Mouse (Mus musculus) central nervous system, embryonic 14 days (tissue): ENCODE measurements around the gene Il25. TPM values are rescaled to one million over a fixed set of nuclear protein-coding genes. Genes with fewer than 3 reads are reported as not detected.

Experiments used
- polyA plus RNA-seq: library from polyadenylated mRNA; depleted of rRNA; stranded (reverse); fragments of >200 nt; gene quantifications from 2 replicates; pipeline ENCODE4 v1.2.3, GENCODE M21; 2012; rRNA removed

Il25 gene
- 0.35 and 0.47 TPM in 2 replicates for polyA plus RNA-seq

DNA sequence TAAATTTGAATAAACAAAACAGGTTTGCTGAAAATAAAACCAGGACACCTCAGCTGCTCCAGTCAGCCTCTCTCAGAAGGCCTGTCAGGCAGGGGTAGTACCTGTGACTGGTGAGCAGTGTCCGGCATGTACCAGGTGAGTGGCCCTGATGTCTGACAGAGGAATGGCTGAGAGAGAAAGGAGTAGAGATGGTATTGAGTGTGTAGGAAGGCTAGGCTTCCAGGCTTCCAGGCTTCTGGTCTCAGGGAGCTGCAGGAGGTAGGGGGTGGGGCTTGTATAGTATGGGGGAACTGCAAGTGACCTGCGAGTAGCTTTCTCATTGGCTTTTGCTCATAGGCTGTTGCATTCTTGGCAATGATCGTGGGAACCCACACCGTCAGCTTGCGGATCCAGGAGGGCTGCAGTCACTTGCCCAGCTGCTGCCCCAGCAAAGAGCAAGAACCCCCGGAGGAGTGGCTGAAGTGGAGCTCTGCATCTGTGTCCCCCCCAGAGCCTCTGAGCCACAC, at the start of gene Il25:
Il25 (plus strand) TSS at position 51 of the 506 bp plus-strand sequence.

GRCm38 (mm10) chr14:54883154-54884021, 49.1 kb upstream of the Il25 start, which contains the start of the genes Bcl2l2 and Gm20521:
Gene Bcl2l2, plus strand, starts transcription at chr14:54883377.
Gene Gm20521, plus strand, starts transcription at chr14:54883441.

GRCm38 (mm10) chr14:54892200-54892599, 40.3 kb upstream of the Il25 start, which contains the start of gene Pabpn1:
Gene Pabpn1, plus strand, starts transcription at chr14:54892500.

DNA sequence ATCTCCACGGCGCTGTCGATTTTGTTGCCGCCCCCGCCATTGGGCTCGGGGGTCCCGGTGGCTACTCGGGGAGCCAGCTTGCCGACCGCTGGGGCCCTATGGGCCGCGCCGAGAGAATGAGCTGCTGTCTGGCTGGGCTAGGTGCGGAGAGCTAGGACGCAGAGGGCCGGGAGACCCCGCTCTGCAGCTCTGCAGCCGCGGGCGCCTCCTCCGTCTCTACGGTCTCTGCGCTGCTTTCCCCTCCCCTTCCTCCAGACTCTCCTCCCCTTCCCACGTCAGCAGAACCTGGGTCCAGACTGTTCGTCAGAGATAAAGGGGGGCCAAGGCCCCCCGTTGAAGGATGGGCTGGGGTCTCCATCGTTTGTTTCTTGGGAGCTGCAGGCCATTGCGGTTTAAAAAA, 19.6 kb upstream of the Il25 start, which contains the start of gene Slc22a17:
Slc22a17 (minus strand) TSS at position 247 of the 400 bp plus-strand sequence.

GRCm38 (mm10) chr14:54925349-54926342, 6.8 kb upstream of the Il25 start, which contains the start of gene Efs:
Gene Efs, minus strand, starts transcription at chr14:54926126.

GRCm38 (mm10) chr14:54935904-54936830, 3.7 kb downstream of the Il25 start, which contains the start of gene Cmtm5:
Gene Cmtm5, plus strand, starts transcription at chr14:54936261.

DNA sequence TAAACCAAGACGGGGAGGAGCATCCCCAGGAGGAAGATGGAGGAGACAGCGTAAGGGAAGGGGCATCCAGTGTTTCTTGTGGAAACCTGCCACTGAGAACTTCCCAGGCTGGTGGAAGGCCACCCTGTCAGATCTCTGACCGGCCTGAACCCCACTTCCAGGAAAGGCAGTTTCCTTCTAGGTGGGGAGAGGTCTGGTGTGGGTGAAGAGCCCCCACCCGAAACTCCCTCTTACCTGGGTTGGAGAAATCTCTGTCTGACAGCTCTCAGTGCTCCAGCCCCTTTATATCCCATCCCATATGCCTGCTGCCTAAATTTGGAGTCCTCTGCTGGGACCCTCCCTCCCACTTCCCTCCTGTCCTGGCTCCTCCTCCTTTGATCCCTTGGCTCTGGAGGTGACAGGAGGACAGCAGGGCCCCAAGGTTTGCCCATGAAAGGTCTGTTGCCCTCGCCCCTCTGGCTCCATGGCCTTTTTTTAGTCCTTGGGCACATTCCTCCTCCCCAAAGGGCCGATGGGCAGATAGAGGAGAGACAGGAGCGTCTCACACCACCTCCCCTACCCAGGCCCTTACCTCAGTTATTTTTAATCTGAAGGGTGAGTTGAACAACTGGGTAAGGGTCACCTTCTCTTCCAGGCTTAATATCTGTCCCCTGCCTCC, 34.0 kb downstream of the Il25 start, which contains the start of gene Myh6:
Myh6 (minus strand) TSS at position 608 of the 658 bp plus-strand sequence.

GRCm38 (mm10) chr14:54976633-54977032, 44.1 kb downstream of the Il25 start, which contains the start of gene Gm17428:
Gene Gm17428, plus strand, starts transcription at chr14:54976933.

Other genes with a start within 250 kb of the Il25 start
- 70.3 and 72.1 TPM in 2 replicates for gene 1700123O20Rik, start 246.5 kb upstream of the Il25 start, polyA plus RNA-seq
- 356 and 358 TPM in 2 replicates for gene Acin1, start 245.8 kb upstream of the Il25 start, polyA plus RNA-seq
- gene Gm29776, start 233.9 kb upstream of the Il25 start, polyA plus RNA-seq, result 0.09 and 0.20 TPM in 2 replicates
- gene Cebpe, start 220.5 kb upstream of the Il25 start, polyA plus RNA-seq, result 0.16 and 0.17 TPM in 2 replicates
- 9.6 and 9.9 TPM in 2 replicates for gene Slc7a8, start 150.7 kb upstream of the Il25 start, polyA plus RNA-seq
- gene Rnf212b, start 118.6 kb upstream of the Il25 start, polyA plus RNA-seq, result not detected in 2 replicates
- 8.5 and 9.0 TPM in 2 replicates for gene Homez, start 61.7 kb upstream of the Il25 start, polyA plus RNA-seq
- 14.7 and 18.0 TPM in 2 replicates for gene Ppp1r3e, start 55.1 kb upstream of the Il25 start, polyA plus RNA-seq
- gene Bcl2l2, start 49.3 kb upstream of the Il25 start, polyA plus RNA-seq, result 47.4 and 48.0 TPM in 2 replicates
- gene Gm20521, start 49.3 kb upstream of the Il25 start, polyA plus RNA-seq, result 0.39 and 0.41 TPM in 2 replicates
- 736 and 777 TPM in 2 replicates for gene Pabpn1, start 40.2 kb upstream of the Il25 start, polyA plus RNA-seq
- gene Slc22a17, start 19.6 kb upstream of the Il25 start, polyA plus RNA-seq, result 504 and 538 TPM in 2 replicates
- 33.6 and 38.5 TPM in 2 replicates for gene Efs, start 6.6 kb upstream of the Il25 start, polyA plus RNA-seq
- 3.6 and 8.9 TPM in 2 replicates for gene Cmtm5, start 3.6 kb downstream of the Il25 start, polyA plus RNA-seq
- 0.21 and 0.36 TPM in 2 replicates for gene Myh6, start 34.2 kb downstream of the Il25 start, polyA plus RNA-seq
- not detected in 2 replicates for gene Gm17428, start 44.2 kb downstream of the Il25 start, polyA plus RNA-seq
- 5.9 and 18.0 TPM in 2 replicates for gene Myh7, start 61.9 kb downstream of the Il25 start, polyA plus RNA-seq
- 56.3 and 58.2 TPM in 2 replicates for gene Ngdn, start 82.8 kb downstream of the Il25 start, polyA plus RNA-seq
- gene Zfhx2, start 159.6 kb downstream of the Il25 start, polyA plus RNA-seq, result 16.4 and 19.1 TPM in 2 replicates
- gene Thtpa, start 162.1 kb downstream of the Il25 start, polyA plus RNA-seq, result 17.4 and 19.9 TPM in 2 replicates
- gene Ap1g2, start 173.9 kb downstream of the Il25 start, polyA plus RNA-seq, result 15.2 and 17.0 TPM in 2 replicates
- gene Jph4, start 184.2 kb downstream of the Il25 start, polyA plus RNA-seq, result 123 and 132 TPM in 2 replicates